Mouse (Mus musculus): ENCODE data around the gene Aldh8a1. TPM values are rescaled to one million over a fixed set of nuclear protein-coding genes. Genes with fewer than 3 reads are reported as not detected.

Aldh8a1 gene
- polyA plus RNA-seq, 1 experiment from 2014 or later = not detected

DNA sequence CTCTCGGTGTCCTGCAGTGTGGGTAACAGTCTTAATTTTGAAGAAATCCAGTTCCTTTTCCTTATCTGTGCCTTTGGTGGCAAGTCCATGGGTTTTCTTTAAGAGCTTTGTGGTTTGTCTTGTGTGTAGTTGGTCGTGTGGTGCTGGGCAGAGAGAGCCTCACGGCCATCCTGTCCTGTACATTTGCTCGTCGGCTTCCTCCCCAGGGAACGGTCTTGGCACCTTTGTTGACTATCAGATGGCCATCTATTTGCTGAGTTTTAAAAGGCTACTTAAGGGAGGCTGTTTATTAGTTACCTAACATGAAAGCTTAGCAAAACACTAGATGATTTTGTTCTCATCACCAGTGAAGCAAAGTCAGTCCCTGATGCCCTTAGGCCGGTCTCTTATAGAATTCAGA is 15.2 kb upstream of the Aldh8a1 start:
- 93% methylated on average over 7 of the region's 7 CpGs for WGBS
- Histone ChIP-seq H3K4me2 (ENCODE audit: low read depth, low read length, severe bottlenecking) (no peak overlapping the region), H3K9me3 (ENCODE audit: control insufficient read depth, low read length) (no peaks in the 10 kb centered on the region), H3K36me3 (ENCODE audit: control insufficient read depth, insufficient read depth, low read length) (no peaks in the 10 kb centered on the region; the same call in 1 of the 2 replicates), H3K27ac (ENCODE audit: low read depth, low read length) (no peak overlapping the region), H3K27me3 (ENCODE audit: control insufficient read depth, insufficient read depth, low read length) (no peaks in the 10 kb centered on the region), H3K4me1 (replicated peaks; ENCODE audit: control insufficient read depth, insufficient read depth, low read length) (no peaks in the 10 kb centered on the region), H3K4me3 (ENCODE audit: low read depth, low read length) (no peak overlapping the region), H3K9ac (ENCODE audit: low read length) (no peak overlapping the region)
- ATAC-seq (replicated peaks; ENCODE audit: low FRiP score) (no peak), DNase-seq (ENCODE audit: low spot score) (no peak)

DNA sequence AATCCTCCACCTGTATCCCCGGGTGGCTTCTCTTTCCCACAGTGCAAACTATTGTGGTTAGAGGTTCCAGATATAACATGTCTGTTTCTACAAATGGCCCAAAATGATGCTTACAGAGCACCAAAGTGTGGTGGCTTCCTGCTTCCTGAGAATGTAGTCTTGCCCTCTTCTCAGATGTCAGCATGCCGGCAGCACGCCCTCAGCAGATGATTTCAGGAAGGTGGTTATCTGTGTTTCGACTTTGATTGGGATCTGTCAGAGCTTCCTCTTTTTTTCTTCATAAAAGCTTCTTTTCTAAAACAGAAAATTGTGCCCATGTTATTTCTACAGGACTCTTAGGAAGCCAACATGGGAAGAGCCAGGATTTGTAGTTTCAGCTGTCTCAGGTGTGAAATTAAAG is 13.8 kb upstream of the Aldh8a1 start:
- ATAC-seq (replicated peaks; ENCODE audit: low FRiP score) = no peak
- 94% methylated on average over 4 of the region's 4 CpGs for WGBS

DNA sequence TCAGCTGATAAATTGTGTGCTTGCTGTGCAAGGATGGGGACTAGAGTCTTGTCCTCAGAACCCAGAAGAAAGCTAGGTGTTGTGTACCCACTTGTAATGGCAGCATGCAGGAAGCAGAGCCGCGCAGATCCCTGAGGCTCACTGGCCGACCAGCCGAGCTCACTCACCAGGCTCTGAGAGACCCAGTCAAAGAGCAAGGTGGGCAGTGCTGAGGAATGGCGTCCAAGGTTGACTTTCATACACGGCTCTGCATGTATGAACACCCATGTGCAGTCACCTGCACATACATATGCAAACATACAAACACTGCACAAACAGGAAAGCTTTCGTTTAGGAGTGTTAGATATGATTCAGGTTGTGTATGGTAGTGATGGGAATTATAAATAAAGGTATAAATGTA is 12.1 kb upstream of the Aldh8a1 start:
- H3K4me1 ChIP-seq (replicated peaks; ENCODE audit: control insufficient read depth, insufficient read depth, low read length) = no peaks in the 10 kb centered on the region
- no peak overlapping the region for H3K4me2 ChIP-seq (ENCODE audit: low read depth, low read length, severe bottlenecking)
- no peak for DNase-seq (ENCODE audit: low spot score)
- no peak overlapping the region for H3K9ac ChIP-seq (ENCODE audit: low read length)
- no peaks in the 10 kb centered on the region for H3K27me3 ChIP-seq (ENCODE audit: control insufficient read depth, insufficient read depth, low read length)
- no peak overlapping the region for H3K27ac ChIP-seq (ENCODE audit: low read depth, low read length)
- H3K36me3 ChIP-seq (ENCODE audit: control insufficient read depth, insufficient read depth, low read length) = no peaks in the 10 kb centered on the region; the same call in 1 of the 2 replicates
- no peak for ATAC-seq (replicated peaks; ENCODE audit: low FRiP score)
- H3K9me3 ChIP-seq (ENCODE audit: control insufficient read depth, low read length) = no peaks in the 10 kb centered on the region
- no peak overlapping the region for H3K4me3 ChIP-seq (ENCODE audit: low read depth, low read length)
- 93% methylated on average over 7 of the region's 7 CpGs for WGBS

More for the DNA sequence above, 13.8 kb upstream of the Aldh8a1 start:
- H3K27me3 ChIP-seq (ENCODE audit: control insufficient read depth, insufficient read depth, low read length) = no peaks in the 10 kb centered on the region
- H3K4me1 ChIP-seq (replicated peaks; ENCODE audit: control insufficient read depth, insufficient read depth, low read length) = no peaks in the 10 kb centered on the region
- no peak overlapping the region for H3K9ac ChIP-seq (ENCODE audit: low read length)
- no peaks in the 10 kb centered on the region for H3K9me3 ChIP-seq (ENCODE audit: control insufficient read depth, low read length)
- DNase-seq (ENCODE audit: low spot score) = no peak
- H3K27ac ChIP-seq (ENCODE audit: low read depth, low read length) = no peak overlapping the region
- H3K4me2 ChIP-seq (ENCODE audit: low read depth, low read length, severe bottlenecking) = no peak overlapping the region
- no peaks in the 10 kb centered on the region; the same call in 1 of the 2 replicates for H3K36me3 ChIP-seq (ENCODE audit: control insufficient read depth, insufficient read depth, low read length)
- H3K4me3 ChIP-seq (ENCODE audit: low read depth, low read length) = no peak overlapping the region

DNA sequence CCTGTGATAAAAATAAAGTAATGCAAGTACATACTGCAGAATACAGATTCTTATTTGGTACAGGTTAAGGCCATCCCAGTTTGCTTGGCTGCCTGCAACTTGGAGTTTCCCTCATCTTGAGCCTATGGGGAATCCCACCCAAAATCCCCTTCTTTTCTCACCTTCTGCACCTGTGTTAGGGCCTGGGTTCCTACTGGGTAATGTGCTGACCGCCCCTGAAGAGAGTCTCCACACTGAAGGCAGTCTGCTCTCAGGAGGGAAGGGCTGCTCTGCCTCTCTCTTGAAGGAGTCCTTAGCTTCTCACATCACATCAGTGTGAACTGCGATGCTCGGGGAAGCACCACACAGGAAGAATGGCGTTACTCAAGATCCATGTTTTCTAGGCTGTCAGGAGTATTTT is 11.2 kb upstream of the Aldh8a1 start:
- H3K4me2 ChIP-seq (ENCODE audit: low read depth, low read length, severe bottlenecking) = no peak overlapping the region
- no peak overlapping the region for H3K9ac ChIP-seq (ENCODE audit: low read length)
- no peaks in the 10 kb centered on the region; the same call in 1 of the 2 replicates for H3K36me3 ChIP-seq (ENCODE audit: control insufficient read depth, insufficient read depth, low read length)
- H3K4me1 ChIP-seq (replicated peaks; ENCODE audit: control insufficient read depth, insufficient read depth, low read length) = no peaks in the 10 kb centered on the region
- WGBS = 91% methylated on average over 4 of the region's 4 CpGs
- no peaks in the 10 kb centered on the region for H3K27me3 ChIP-seq (ENCODE audit: control insufficient read depth, insufficient read depth, low read length)
- no peaks in the 10 kb centered on the region for H3K9me3 ChIP-seq (ENCODE audit: control insufficient read depth, low read length)
- no peak overlapping the region for H3K27ac ChIP-seq (ENCODE audit: low read depth, low read length)
- ATAC-seq (replicated peaks; ENCODE audit: low FRiP score) (no peak), DNase-seq (ENCODE audit: low spot score) (no peak)
- no peak overlapping the region for H3K4me3 ChIP-seq (ENCODE audit: low read depth, low read length)

DNA sequence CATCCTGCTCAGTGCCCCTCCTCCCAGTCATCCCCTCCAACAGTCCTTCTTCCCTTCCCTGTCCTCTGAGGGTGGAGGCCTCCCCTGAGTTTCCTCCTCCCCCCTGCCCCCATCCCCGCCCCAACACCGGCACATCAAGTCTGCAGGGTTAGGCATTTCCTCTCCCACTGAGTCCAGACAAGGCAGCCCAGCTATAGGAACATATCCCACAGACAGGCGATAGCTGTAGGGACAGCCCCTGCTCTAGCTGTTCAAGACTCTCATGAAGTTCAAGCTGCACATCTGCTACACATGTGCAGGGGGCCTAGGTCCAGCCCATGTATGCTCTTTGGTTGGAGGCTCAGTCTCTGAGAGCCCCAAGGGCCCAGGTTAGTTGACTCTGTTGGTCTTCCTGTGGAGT is 10.6 kb upstream of the Aldh8a1 start:
- Histone ChIP-seq H3K4me1 (replicated peaks; ENCODE audit: control insufficient read depth, insufficient read depth, low read length) (no peaks in the 10 kb centered on the region), H3K4me3 (ENCODE audit: low read depth, low read length) (no peak overlapping the region), H3K36me3 (ENCODE audit: control insufficient read depth, insufficient read depth, low read length) (no peaks in the 10 kb centered on the region; the same call in 1 of the 2 replicates), H3K4me2 (ENCODE audit: low read depth, low read length, severe bottlenecking) (no peak overlapping the region), H3K9ac (ENCODE audit: low read length) (no peak overlapping the region), H3K27me3 (ENCODE audit: control insufficient read depth, insufficient read depth, low read length) (no peaks in the 10 kb centered on the region), H3K27ac (ENCODE audit: low read depth, low read length) (no peak overlapping the region), H3K9me3 (ENCODE audit: control insufficient read depth, low read length) (no peaks in the 10 kb centered on the region)
- 87% methylated on average over 3 of the region's 3 CpGs for WGBS
- ATAC-seq (replicated peaks; ENCODE audit: low FRiP score) = no peak
- DNase-seq (ENCODE audit: low spot score) = no peak

DNA sequence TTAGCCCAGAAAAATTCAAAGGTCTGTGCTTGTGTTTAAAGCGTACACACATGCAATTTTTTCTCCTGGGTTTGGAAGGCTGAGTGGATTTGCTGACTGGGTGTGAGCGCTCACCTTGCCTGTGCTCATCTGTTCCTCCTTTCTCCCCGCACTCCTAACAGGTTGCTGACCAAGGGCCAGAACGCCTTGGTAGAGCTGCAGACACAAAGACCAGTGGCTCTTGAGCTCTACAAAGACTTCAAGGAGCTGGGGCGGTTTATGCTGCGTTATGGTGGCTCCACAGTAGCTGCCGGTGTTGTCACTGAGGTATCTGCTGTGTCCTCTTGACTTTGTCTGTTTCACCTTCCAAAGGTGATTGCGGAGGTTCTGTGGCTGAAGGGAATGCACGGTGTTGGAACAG is 9.6 kb upstream of the Aldh8a1 start:
- H3K27ac ChIP-seq (ENCODE audit: low read depth, low read length) = no peak overlapping the region
- 95% methylated on average over 9 of the region's 9 CpGs for WGBS
- DNase-seq (ENCODE audit: low spot score) (no peak), ATAC-seq (replicated peaks; ENCODE audit: low FRiP score) (no peak)
- H3K27me3 ChIP-seq (ENCODE audit: control insufficient read depth, insufficient read depth, low read length) = no peaks in the 10 kb centered on the region
- H3K36me3 ChIP-seq (ENCODE audit: control insufficient read depth, insufficient read depth, low read length) = no peaks in the 10 kb centered on the region; the same call in 1 of the 2 replicates
- no peak overlapping the region for H3K9ac ChIP-seq (ENCODE audit: low read length)
- no peak overlapping the region for H3K4me2 ChIP-seq (ENCODE audit: low read depth, low read length, severe bottlenecking)
- H3K9me3 ChIP-seq (ENCODE audit: control insufficient read depth, low read length) = no peaks in the 10 kb centered on the region
- no peak overlapping the region for H3K4me3 ChIP-seq (ENCODE audit: low read depth, low read length)
- H3K4me1 ChIP-seq (replicated peaks; ENCODE audit: control insufficient read depth, insufficient read depth, low read length) = no peaks in the 10 kb centered on the region

DNA sequence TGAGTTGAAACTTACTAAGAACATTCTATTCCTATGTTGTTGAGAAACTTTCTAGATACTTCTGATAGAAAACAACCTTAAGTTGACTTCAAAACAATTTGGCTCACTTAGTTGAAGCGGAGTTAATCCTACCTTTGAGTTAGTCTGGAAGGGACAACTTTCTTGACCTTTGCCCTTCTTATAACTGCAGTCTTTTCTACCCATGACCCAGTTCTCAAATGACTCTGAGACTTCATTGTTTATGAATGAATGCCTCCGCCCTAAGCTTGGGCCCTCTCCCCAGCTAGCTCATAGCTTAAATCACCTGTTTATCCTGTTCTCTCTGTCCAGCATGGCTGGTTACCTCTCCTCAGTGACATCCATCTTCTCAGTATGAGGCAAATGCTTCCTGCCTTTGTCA is 7.5 kb upstream of the Aldh8a1 start:
- DNase-seq (ENCODE audit: low spot score) (no peak), ATAC-seq (replicated peaks; ENCODE audit: low FRiP score) (no peak)
- H3K4me3 ChIP-seq (ENCODE audit: low read depth, low read length) = no peak overlapping the region
- 55% methylated on average over 2 of the region's 2 CpGs for WGBS
- no peaks in the 10 kb centered on the region; the same call in 1 of the 2 replicates for H3K36me3 ChIP-seq (ENCODE audit: control insufficient read depth, insufficient read depth, low read length)
- no peak overlapping the region for H3K9ac ChIP-seq (ENCODE audit: low read length)
- H3K4me2 ChIP-seq (ENCODE audit: low read depth, low read length, severe bottlenecking) = no peak overlapping the region
- no peaks in the 10 kb centered on the region for H3K27me3 ChIP-seq (ENCODE audit: control insufficient read depth, insufficient read depth, low read length)
- H3K4me1 ChIP-seq (replicated peaks; ENCODE audit: control insufficient read depth, insufficient read depth, low read length) = no peaks in the 10 kb centered on the region
- H3K27ac ChIP-seq (ENCODE audit: low read depth, low read length) = no peak overlapping the region
- H3K9me3 ChIP-seq (ENCODE audit: control insufficient read depth, low read length) = no peaks in the 10 kb centered on the region

DNA sequence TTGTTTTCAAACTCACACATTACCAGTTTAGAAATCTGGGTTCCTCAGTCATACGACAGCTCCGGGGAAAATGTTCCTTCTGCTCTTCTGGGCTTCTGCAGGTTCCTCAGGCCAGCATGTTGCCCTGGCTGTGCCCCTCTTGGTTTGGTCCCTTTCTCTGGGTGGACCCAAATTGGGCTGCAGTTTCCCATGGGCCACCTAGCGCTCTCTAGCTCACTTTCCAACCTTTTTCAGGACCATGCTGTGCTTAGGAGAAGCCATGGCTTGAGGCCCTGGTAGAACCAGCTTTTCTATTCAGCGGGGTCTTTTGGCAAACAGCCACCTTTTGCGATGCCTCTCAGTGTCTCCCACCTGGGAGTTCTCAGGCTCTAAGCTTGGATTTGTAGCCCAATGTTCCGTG is 4.8 kb upstream of the Aldh8a1 start:
- H3K9me3 ChIP-seq (ENCODE audit: control insufficient read depth, low read length) = no peaks in the 10 kb centered on the region
- H3K36me3 ChIP-seq (ENCODE audit: control insufficient read depth, insufficient read depth, low read length) = no peaks in the 10 kb centered on the region; the same call in 1 of the 2 replicates
- no peaks in the 10 kb centered on the region for H3K27me3 ChIP-seq (ENCODE audit: control insufficient read depth, insufficient read depth, low read length)
- ATAC-seq (replicated peaks; ENCODE audit: low FRiP score) (no peak), DNase-seq (ENCODE audit: low spot score) (no peak)
- no peak overlapping the region for H3K4me3 ChIP-seq (ENCODE audit: low read depth, low read length)
- H3K27ac ChIP-seq (ENCODE audit: low read depth, low read length) = no peak overlapping the region
- no peak overlapping the region for H3K9ac ChIP-seq (ENCODE audit: low read length)
- WGBS = 94% methylated on average over 6 of the region's 6 CpGs
- no peaks in the 10 kb centered on the region for H3K4me1 ChIP-seq (replicated peaks; ENCODE audit: control insufficient read depth, insufficient read depth, low read length)
- no peak overlapping the region for H3K4me2 ChIP-seq (ENCODE audit: low read depth, low read length, severe bottlenecking)

DNA sequence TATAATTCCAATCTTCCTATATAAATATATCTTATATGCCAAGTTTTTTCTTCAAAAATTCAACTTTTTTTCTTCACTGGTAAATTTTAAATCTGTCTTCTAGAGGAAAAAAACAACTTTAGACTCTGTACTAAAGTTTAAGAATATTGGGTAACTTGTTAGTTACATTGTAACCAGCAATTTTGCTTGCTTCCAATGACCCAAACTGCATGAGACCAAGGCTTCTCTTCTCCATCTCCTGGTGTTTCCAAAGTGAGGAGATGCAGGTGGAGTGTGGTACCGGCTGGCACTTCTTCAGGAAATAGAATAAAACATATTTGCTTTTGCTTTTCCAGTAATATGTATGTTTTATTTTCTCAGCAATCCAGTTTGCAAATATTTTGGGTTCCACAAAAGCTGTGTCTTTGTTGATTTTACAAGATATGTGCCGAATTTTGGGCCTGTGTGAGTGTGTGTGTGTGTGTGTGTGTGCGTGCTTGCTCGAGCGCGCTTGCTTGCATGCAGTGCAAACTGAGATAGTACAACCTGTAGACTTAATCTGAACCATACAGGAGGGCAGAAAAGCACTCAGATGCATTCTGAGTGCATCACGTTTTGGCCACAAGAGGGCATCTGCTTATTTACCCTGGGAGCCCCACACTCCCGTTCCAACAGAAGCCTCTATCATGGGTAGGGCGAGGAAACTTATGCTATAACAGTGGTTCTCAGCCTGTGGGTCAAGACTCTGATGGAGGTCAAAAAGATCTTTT is 1.3 kb downstream of the Aldh8a1 start:
- Histone ChIP-seq H3K4me1 (replicated peaks; ENCODE audit: control insufficient read depth, insufficient read depth, low read length) (no peaks in the 10 kb centered on the region), H3K4me2 (ENCODE audit: low read depth, low read length, severe bottlenecking) (no peak overlapping the region), H3K36me3 (ENCODE audit: control insufficient read depth, insufficient read depth, low read length) (no peaks in the 10 kb centered on the region), H3K27ac (ENCODE audit: low read depth, low read length) (no peak overlapping the region), H3K9me3 (ENCODE audit: control insufficient read depth, low read length) (no peaks in the 10 kb centered on the region), H3K4me3 (ENCODE audit: low read depth, low read length) (no peak overlapping the region), H3K9ac (ENCODE audit: low read length) (no peak overlapping the region), H3K27me3 (ENCODE audit: control insufficient read depth, insufficient read depth, low read length) (no peaks in the 10 kb centered on the region)
- DNase-seq (ENCODE audit: low spot score) (no peak), ATAC-seq (replicated peaks; ENCODE audit: low FRiP score) (no peak)
- 69% methylated on average over 9 of the region's 9 CpGs for WGBS
